ENCODE assay signal across 14 mouse cellular contexts in genomic region chr1:78612959-78613358, GRCm38 (mm10).
"Had no signal": no experiment of that assay in that cellular context is flagged by ENCODE, and none has a peak within 500 bp of the region (broad histone marks: within the 10 kb centered on the region; RNA-seq: fewer than 3 reads in every experiment).

No protein-coding gene starts in this region.

- H3K27me3 ChIP-seq: midbrain, embryonic 12.5 days; neural tube, embryonic 12.5 days had no signal

- ATAC-seq: midbrain, embryonic 16.5 days had no signal

- DNase-seq: lung, adult 18-20 months; lung, embryonic 14.5 days; lung, postnatal 10 days; lung, postnatal 4 days; midbrain, embryonic 14.5 days; right cerebral cortex, postnatal 14 days; spleen, adult 18-20 months; thymus, adult 2 months; thymus, postnatal 25 days; thymus, postnatal 4 days had no signal

- H3K4me2 ChIP-seq: lung, embryonic 14.5 days; midbrain, embryonic 12.5 days; neural tube, embryonic 12.5 days had no signal

- H3K4me3 ChIP-seq: midbrain, embryonic 10.5 days; midbrain, embryonic 12.5 days; neural tube, embryonic 12.5 days had no signal

- H3K36me3 ChIP-seq: midbrain, embryonic 10.5 days; midbrain, embryonic 12.5 days; neural tube, embryonic 12.5 days had no signal
